Mouse (Mus musculus) neural tube, postnatal 0 days (tissue): ENCODE results near the gene 6820408C15Rik. TPM values are rescaled to one million over a fixed set of nuclear protein-coding genes. Genes with fewer than 3 reads are reported as not detected.

ENCODE experiments used
- polyA plus RNA-seq: library from polyadenylated mRNA; unstranded; fragments of >200 nt; fragmentation: Nextera tagmentation; extraction: Ambion mirVana; gene quantifications from 2 replicates; pipeline ENCODE4 v1.2.1, GENCODE M21; 2015

Gene 6820408C15Rik
- polyA plus RNA-seq, result 3.1 and 3.2 TPM in 2 replicates

GRCm38 (mm10) chr2:152415287-152415686 is at the start of gene 6820408C15Rik:
Gene 6820408C15Rik, plus strand, starts transcription at chr2:152415587.

GRCm38 (mm10) chr2:152376345-152376741 is 39.0 kb upstream of the 6820408C15Rik start, which contains the start of gene Nrsn2:
Gene Nrsn2, minus strand, starts transcription at chr2:152376638.

GRCm38 (mm10) chr2:152397680-152398435 is 17.5 kb upstream of the 6820408C15Rik start, which contains the start of gene Sox12:
Gene Sox12, minus strand, starts transcription at chr2:152398063.

GRCm38 (mm10) chr2:152414591-152415165 is 709 bp upstream of the 6820408C15Rik start, which contains the start of gene Zcchc3:
Gene Zcchc3, minus strand, starts transcription at chr2:152415027.

GRCm38 (mm10) chr2:152464570-152465150 is 49.3 kb downstream of the 6820408C15Rik start, which contains the start of gene Defb23:
Gene Defb23, minus strand, starts transcription at chr2:152464620.

GRCm38 (mm10) chr2:152476763-152477162 is 61.4 kb downstream of the 6820408C15Rik start, which contains the start of gene Defb20:
Gene Defb20, plus strand, starts transcription at chr2:152477063.

GRCm38 (mm10) chr2:152490038-152490437 is 74.7 kb downstream of the 6820408C15Rik start, which contains the start of gene Defb22:
Gene Defb22, minus strand, starts transcription at chr2:152490138.

Other genes with a start within 250 kb of the 6820408C15Rik start
- gene Csnk2a1, start 188.7 kb upstream of the 6820408C15Rik start, polyA plus RNA-seq, result 116 and 117 TPM in 2 replicates
- gene Tbc1d20, start 121.8 kb upstream of the 6820408C15Rik start, polyA plus RNA-seq, result 22.9 and 26.7 TPM in 2 replicates
- 68.0 and 87.5 TPM in 2 replicates for gene Rbck1, start 82.9 kb upstream of the 6820408C15Rik start, polyA plus RNA-seq
- gene Trib3, start 71.6 kb upstream of the 6820408C15Rik start, polyA plus RNA-seq, result 2.4 and 2.8 TPM in 2 replicates
- gene Nrsn2, start 38.9 kb upstream of the 6820408C15Rik start, polyA plus RNA-seq, result 97.7 and 99.5 TPM in 2 replicates
- gene Sox12, start 17.5 kb upstream of the 6820408C15Rik start, polyA plus RNA-seq, result 9.8 and 10.3 TPM in 2 replicates
- 15.7 and 16.3 TPM in 2 replicates for gene Zcchc3, start 560 bp upstream of the 6820408C15Rik start, polyA plus RNA-seq
- gene Defb23, start 49.0 kb downstream of the 6820408C15Rik start, polyA plus RNA-seq, result not detected in 2 replicates
- gene Defb20, start 61.5 kb downstream of the 6820408C15Rik start, polyA plus RNA-seq, result not detected in 2 replicates
- gene Defb22, start 74.6 kb downstream of the 6820408C15Rik start, polyA plus RNA-seq, result not detected in 2 replicates
- not detected in 2 replicates for gene Defb26, start 96.1 kb downstream of the 6820408C15Rik start, polyA plus RNA-seq
- gene Defb28, start 102.7 kb downstream of the 6820408C15Rik start, polyA plus RNA-seq, result not detected in 2 replicates
- gene Defb29, start 124.5 kb downstream of the 6820408C15Rik start, polyA plus RNA-seq, result not detected in 2 replicates
- gene Gm17416, start 153.8 kb downstream of the 6820408C15Rik start, polyA plus RNA-seq, result not detected in 2 replicates
- gene Defb21, start 157.2 kb downstream of the 6820408C15Rik start, polyA plus RNA-seq, result not detected in 2 replicates
- not detected in 2 replicates for gene Defb19, start 164.7 kb downstream of the 6820408C15Rik start, polyA plus RNA-seq
- not detected in 2 replicates for gene Defb45, start 183.8 kb downstream of the 6820408C15Rik start, polyA plus RNA-seq
- not detected in 2 replicates for gene Defb36, start 188.7 kb downstream of the 6820408C15Rik start, polyA plus RNA-seq
- gene Defb25, start 207.5 kb downstream of the 6820408C15Rik start, polyA plus RNA-seq, result not detected in 2 replicates
- gene Rem1, start 211.4 kb downstream of the 6820408C15Rik start, polyA plus RNA-seq, result 0.92 and 0.96 TPM in 2 replicates